Mouse (Mus musculus): ENCODE measurements around the gene A530032D15Rik. TPM values are rescaled to one million over a fixed set of nuclear protein-coding genes. Genes with fewer than 3 reads are reported as not detected.
"Not testable (repeated sequence)": the region's sequence is repeated elsewhere in the genome, so short reads cannot be mapped to it uniquely, and the experiment has no call there.

Gene A530032D15Rik
- polyA plus RNA-seq (2016; fragmentation: Nextera tagmentation; extraction: Ambion mirVana), result not detected in 2 replicates

GRCm38 (mm10) chr1:85109753-85110152 is at the start of gene A530032D15Rik:
A530032D15Rik (minus strand) TSS chr1:85109853.
- H3K27ac ChIP-seq; H3K27me3 ChIP-seq (ENCODE audit: insufficient read depth, poor library complexity, severe bottlenecking); H3K36me3 ChIP-seq; H3K4me3 ChIP-seq; DNase-seq (ENCODE audit: low spot score); H3K4me1 ChIP-seq (replicated peaks): not testable (repeated sequence)
- WGBS, result 79% methylated on average over 2 of the region's 7 CpGs
- peaks cover 17% of the 10 kb centered on the region for H3K9me3 ChIP-seq

- not testable (repeated sequence) for H3K9me3 ChIP-seq; DNase-seq (ENCODE audit: low spot score); H3K27me3 ChIP-seq (ENCODE audit: insufficient read depth, poor library complexity, severe bottlenecking); H3K4me1 ChIP-seq (replicated peaks); H3K36me3 ChIP-seq; H3K4me3 ChIP-seq; H3K27ac ChIP-seq
- 87% methylated on average over 4 of the region's 5 CpGs for WGBS
Measured at GRCm38 (mm10) chr1:85155151-85155550, 45.5 kb upstream of the A530032D15Rik start.

GRCm38 (mm10) chr1:85133671-85134070 is 24.0 kb upstream of the A530032D15Rik start:
- DNase-seq (ENCODE audit: low spot score); H3K9me3 ChIP-seq; H3K4me3 ChIP-seq; H3K27me3 ChIP-seq (ENCODE audit: insufficient read depth, poor library complexity, severe bottlenecking); H3K4me1 ChIP-seq (replicated peaks); H3K36me3 ChIP-seq; H3K27ac ChIP-seq: not testable (repeated sequence)
- WGBS, result 91% methylated on average over 22 of the region's 22 CpGs

DNA sequence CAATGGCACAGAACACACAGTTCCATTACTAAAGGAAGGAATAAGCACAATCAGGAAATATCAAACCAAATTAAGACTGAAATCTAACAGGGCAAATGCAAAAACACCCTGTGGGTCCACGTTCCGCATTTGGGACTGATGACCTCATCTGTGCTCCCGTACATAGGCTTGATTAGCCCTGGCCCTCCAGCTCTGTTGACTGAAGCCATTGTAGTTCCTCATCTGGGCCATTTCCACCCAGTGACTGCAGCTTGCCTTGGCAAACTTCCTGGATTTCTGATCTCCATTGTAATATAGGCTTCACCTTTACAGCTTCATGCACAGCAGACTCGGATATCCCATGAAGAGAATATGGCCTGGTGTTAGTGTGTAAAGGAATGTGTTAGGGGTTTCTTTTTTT is 12.2 kb upstream of the A530032D15Rik start:
- H3K9me3 ChIP-seq, result peaks cover 13% of the 10 kb centered on the region
- 92% methylated on average over 4 of the region's 4 CpGs for WGBS

GRCm38 (mm10) chr1:85118341-85118740 is 8.7 kb upstream of the A530032D15Rik start:
- 82% methylated on average over 5 of the region's 6 CpGs for WGBS
- H3K27ac ChIP-seq; DNase-seq (ENCODE audit: low spot score); H3K4me3 ChIP-seq; H3K27me3 ChIP-seq (ENCODE audit: insufficient read depth, poor library complexity, severe bottlenecking); H3K36me3 ChIP-seq; H3K4me1 ChIP-seq (replicated peaks): not testable (repeated sequence)
- peaks cover 16% of the 10 kb centered on the region for H3K9me3 ChIP-seq

More for the DNA sequence above, 12.2 kb upstream of the A530032D15Rik start:
- not testable (repeated sequence) for H3K4me1 ChIP-seq (replicated peaks); H3K4me3 ChIP-seq; H3K27me3 ChIP-seq (ENCODE audit: insufficient read depth, poor library complexity, severe bottlenecking); H3K36me3 ChIP-seq; DNase-seq (ENCODE audit: low spot score); H3K27ac ChIP-seq

- H3K27ac ChIP-seq; H3K4me1 ChIP-seq (replicated peaks); DNase-seq (ENCODE audit: low spot score); H3K36me3 ChIP-seq; H3K4me3 ChIP-seq; H3K27me3 ChIP-seq (ENCODE audit: insufficient read depth, poor library complexity, severe bottlenecking): not testable (repeated sequence)
- 69% methylated on average over 5 of the region's 6 CpGs for WGBS
- peaks cover 18% of the 10 kb centered on the region for H3K9me3 ChIP-seq
Measured at GRCm38 (mm10) chr1:85117537-85117936, 7.9 kb upstream of the A530032D15Rik start.

DNA sequence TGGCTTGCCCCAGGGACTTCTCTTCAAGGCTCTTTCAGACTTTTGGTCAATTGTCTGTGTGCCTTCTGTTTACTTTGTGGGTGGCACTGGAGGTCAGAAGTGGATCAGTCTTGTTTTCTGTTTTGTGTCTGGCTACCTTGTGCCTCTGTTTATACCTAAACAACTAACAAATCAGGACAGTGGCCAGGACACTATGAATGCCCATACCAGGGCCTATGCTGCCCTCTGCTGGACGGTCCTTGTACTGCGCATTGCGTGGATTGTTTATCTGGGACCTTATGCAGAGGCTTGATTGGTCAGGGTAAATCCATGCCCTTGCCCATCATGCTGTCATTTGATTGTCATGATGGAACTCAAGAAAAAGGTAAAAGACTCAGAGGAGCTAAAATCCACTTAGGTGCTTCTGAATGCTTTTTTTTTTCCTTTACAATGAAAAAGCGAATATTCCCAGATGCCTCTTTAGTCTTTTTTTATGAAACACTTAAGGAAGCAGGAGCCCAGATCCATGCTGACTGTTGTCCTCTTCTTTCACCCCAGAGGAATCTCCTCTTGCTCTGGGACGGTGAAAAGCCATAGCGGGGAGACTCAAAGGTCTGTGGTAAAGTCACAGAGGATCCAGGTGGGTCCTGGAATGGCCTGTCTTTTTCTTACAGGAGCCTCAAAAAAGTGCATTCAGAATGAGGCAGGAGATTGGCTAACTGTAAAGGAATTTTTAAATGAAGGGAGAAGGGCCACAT is 5.2 kb upstream of the A530032D15Rik start:
- not testable (repeated sequence) for H3K36me3 ChIP-seq; DNase-seq (ENCODE audit: low spot score); H3K4me3 ChIP-seq; H3K27me3 ChIP-seq (ENCODE audit: insufficient read depth, poor library complexity, severe bottlenecking); H3K27ac ChIP-seq; H3K4me1 ChIP-seq (replicated peaks)
- WGBS, result 52% methylated on average over 6 of the region's 6 CpGs
- H3K9me3 ChIP-seq, result peaks cover 20% of the 10 kb centered on the region

- not testable (repeated sequence) for H3K36me3 ChIP-seq; H3K27ac ChIP-seq; DNase-seq (ENCODE audit: low spot score); H3K4me3 ChIP-seq; H3K4me1 ChIP-seq (replicated peaks); H3K27me3 ChIP-seq (ENCODE audit: insufficient read depth, poor library complexity, severe bottlenecking)
- WGBS, result 81% methylated on average over 3 of the region's 3 CpGs
- H3K9me3 ChIP-seq, result peaks cover 20% of the 10 kb centered on the region
Measured at GRCm38 (mm10) chr1:85114078-85114477, 4.4 kb upstream of the A530032D15Rik start.

GRCm38 (mm10) chr1:85112889-85113288 is 3.2 kb upstream of the A530032D15Rik start:
- H3K27me3 ChIP-seq (ENCODE audit: insufficient read depth, poor library complexity, severe bottlenecking); H3K27ac ChIP-seq; H3K4me3 ChIP-seq; H3K4me1 ChIP-seq (replicated peaks); DNase-seq (ENCODE audit: low spot score); H3K36me3 ChIP-seq: not testable (repeated sequence)
- 78% methylated on average over 2 of the region's 5 CpGs for WGBS
- peaks cover 17% of the 10 kb centered on the region for H3K9me3 ChIP-seq

- peaks cover 14% of the 10 kb centered on the region for H3K9me3 ChIP-seq
- H3K4me3 ChIP-seq; H3K27me3 ChIP-seq (ENCODE audit: insufficient read depth, poor library complexity, severe bottlenecking); DNase-seq (ENCODE audit: low spot score); H3K27ac ChIP-seq; H3K36me3 ChIP-seq; H3K4me1 ChIP-seq (replicated peaks): not testable (repeated sequence)
- WGBS, result 90% methylated on average over 7 of the region's 7 CpGs
Measured at GRCm38 (mm10) chr1:85112266-85112665, 2.6 kb upstream of the A530032D15Rik start.

DNA sequence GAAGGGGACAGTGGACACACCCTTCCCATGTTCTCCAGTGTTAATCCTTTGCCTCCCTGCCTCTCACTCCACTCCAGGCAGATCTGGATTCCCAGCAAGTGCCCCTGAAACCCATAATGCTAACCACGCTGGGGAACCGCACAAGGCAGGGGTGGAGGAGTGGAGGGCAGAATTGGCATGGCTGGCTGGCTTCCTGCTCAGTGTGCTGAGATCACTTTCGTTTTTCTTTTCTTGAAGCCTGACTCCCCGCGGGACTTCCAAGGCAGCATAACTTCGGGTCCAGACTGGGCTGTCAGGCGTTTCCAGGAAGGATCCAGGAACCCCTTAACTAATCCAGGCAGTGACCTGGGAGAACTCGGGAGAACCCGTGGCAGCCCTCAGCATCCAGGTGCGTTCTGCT is 1.9 kb upstream of the A530032D15Rik start:
- not testable (repeated sequence) for H3K4me3 ChIP-seq; DNase-seq (ENCODE audit: low spot score); H3K27me3 ChIP-seq (ENCODE audit: insufficient read depth, poor library complexity, severe bottlenecking); H3K36me3 ChIP-seq; H3K27ac ChIP-seq; H3K4me1 ChIP-seq (replicated peaks)
- WGBS, result 72% methylated on average over 10 of the region's 10 CpGs
- peaks cover 12% of the 10 kb centered on the region for H3K9me3 ChIP-seq

DNA sequence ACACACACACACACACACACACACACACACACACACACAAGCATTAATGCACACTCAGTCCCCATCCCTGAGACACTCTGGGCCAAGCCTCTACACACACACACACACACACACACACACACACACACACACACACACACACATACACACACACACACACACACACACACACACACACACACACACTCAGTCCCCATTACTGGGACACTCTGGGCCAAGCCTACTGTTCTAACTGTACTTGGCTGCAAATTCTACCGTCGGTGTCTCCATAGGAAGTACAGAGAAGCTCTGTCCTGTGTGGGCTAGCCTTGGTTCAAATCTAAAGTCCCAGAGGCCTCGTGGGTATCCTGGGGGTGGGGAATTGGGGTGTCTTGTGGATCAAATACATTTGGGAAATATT is 1.2 kb upstream of the A530032D15Rik start:
- not testable (repeated sequence) for H3K4me1 ChIP-seq (replicated peaks); DNase-seq (ENCODE audit: low spot score); H3K4me3 ChIP-seq; H3K27ac ChIP-seq; H3K36me3 ChIP-seq; H3K27me3 ChIP-seq (ENCODE audit: insufficient read depth, poor library complexity, severe bottlenecking)
- WGBS, result 82% methylated on average over 3 of the region's 3 CpGs
- H3K9me3 ChIP-seq, result peaks cover 14% of the 10 kb centered on the region

DNA sequence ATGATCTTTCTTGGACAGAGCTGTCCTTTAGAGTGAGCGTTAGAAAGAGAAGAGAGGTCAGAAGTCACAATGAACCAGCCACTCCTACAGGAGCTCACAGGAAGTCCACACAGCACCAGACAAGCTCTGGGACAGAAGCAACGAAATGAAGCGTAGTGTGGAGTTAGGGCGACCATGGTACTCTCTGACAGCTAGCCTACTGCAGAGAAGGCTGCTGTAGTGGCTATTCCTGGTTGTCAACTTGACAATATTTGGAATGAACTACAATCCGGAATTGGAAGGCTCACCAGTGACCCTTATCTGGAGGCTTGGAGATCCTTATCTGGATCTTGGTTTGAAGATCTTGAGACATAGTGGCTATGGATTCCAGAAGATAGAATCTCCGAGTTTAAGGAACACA is 3.6 kb downstream of the A530032D15Rik start:
- not testable (repeated sequence) for H3K27ac ChIP-seq; H3K4me3 ChIP-seq; H3K9me3 ChIP-seq; DNase-seq (ENCODE audit: low spot score); H3K4me1 ChIP-seq (replicated peaks); H3K36me3 ChIP-seq; H3K27me3 ChIP-seq (ENCODE audit: insufficient read depth, poor library complexity, severe bottlenecking)
- WGBS, result 75% methylated on average over 5 of the region's 6 CpGs

- not testable (repeated sequence) for H3K4me1 ChIP-seq (replicated peaks); H3K27ac ChIP-seq; H3K27me3 ChIP-seq (ENCODE audit: insufficient read depth, poor library complexity, severe bottlenecking); DNase-seq (ENCODE audit: low spot score); H3K36me3 ChIP-seq; H3K4me3 ChIP-seq; H3K9me3 ChIP-seq
- 81% methylated on average over 4 of the region's 4 CpGs for WGBS
Measured at GRCm38 (mm10) chr1:85105336-85105735, 4.3 kb downstream of the A530032D15Rik start.
